Mouse (Mus musculus) lung, postnatal 4 days (tissue): ENCODE measurements around the gene Hpcal1.

Experiments used
- DNase-seq, 2 experiments: peaks; one replicate each; pipeline ENCODE4 v3.0.0; 2021

Hpcal1 gene

GRCm38 (mm10) chr12:17688913-17689312 lies 1.7 kb upstream of the Hpcal1 start:
- no peak for DNase-seq

- no peak for DNase-seq
Measured at GRCm38 (mm10) chr12:17689931-17690563, 609 bp upstream of the Hpcal1 start.

- peak; percentile 49 to 52 for DNase-seq
Measured at GRCm38 (mm10) chr12:17691320-17691876, 742 bp downstream of the Hpcal1 start.

GRCm38 (mm10) chr12:17691891-17692321 lies 1.2 kb downstream of the Hpcal1 start:
- DNase-seq: peak; percentile 49 to 57

- no peak for DNase-seq
Measured at GRCm38 (mm10) chr12:17692356-17692755, 1.7 kb downstream of the Hpcal1 start.

- DNase-seq: no peak
Measured at GRCm38 (mm10) chr12:17692953-17693352, 2.3 kb downstream of the Hpcal1 start.

- DNase-seq: no peak
Measured at GRCm38 (mm10) chr12:17694589-17695115, 4.0 kb downstream of the Hpcal1 start.

- DNase-seq: no peak
Measured at GRCm38 (mm10) chr12:17696395-17696794, 5.7 kb downstream of the Hpcal1 start.

GRCm38 (mm10) chr12:17698934-17699333 lies 8.3 kb downstream of the Hpcal1 start:
- DNase-seq: no peak

GRCm38 (mm10) chr12:17699480-17699879 lies 8.8 kb downstream of the Hpcal1 start:
- no peak for DNase-seq

GRCm38 (mm10) chr12:17701131-17701720 lies 10.6 kb downstream of the Hpcal1 start:
- DNase-seq: no peak

GRCm38 (mm10) chr12:17701795-17702194 lies 11.1 kb downstream of the Hpcal1 start:
- no peak for DNase-seq

GRCm38 (mm10) chr12:17702257-17702943 lies 11.7 kb downstream of the Hpcal1 start:
- no peak for DNase-seq

- DNase-seq: no peak
Measured at GRCm38 (mm10) chr12:17702944-17703335, 12.3 kb downstream of the Hpcal1 start.

- no peak for DNase-seq
Measured at GRCm38 (mm10) chr12:17703866-17704265, 13.2 kb downstream of the Hpcal1 start.

- DNase-seq: no peak
Measured at GRCm38 (mm10) chr12:17707472-17707871, 16.8 kb downstream of the Hpcal1 start.

GRCm38 (mm10) chr12:17709451-17709850 lies 18.8 kb downstream of the Hpcal1 start:
- peak in 1 of 2 experiments; percentile 9 for DNase-seq

- no peak for DNase-seq
Measured at GRCm38 (mm10) chr12:17709926-17710746, 19.5 kb downstream of the Hpcal1 start.

- no peak for DNase-seq
Measured at GRCm38 (mm10) chr12:17710747-17711092, 20.1 kb downstream of the Hpcal1 start.

- DNase-seq: peak in 1 of 2 experiments; percentile 48
Measured at GRCm38 (mm10) chr12:17711731-17712388, 21.2 kb downstream of the Hpcal1 start.

- DNase-seq: no peak
Measured at GRCm38 (mm10) chr12:17712571-17712970, 21.9 kb downstream of the Hpcal1 start.
